Mouse (Mus musculus) CH12.LX (cell line): ENCODE results near the gene Ep400. TPM values are rescaled to one million over a fixed set of nuclear protein-coding genes. Genes with fewer than 3 reads are reported as not detected.
"Not testable (repeated sequence)": the region's sequence is repeated elsewhere in the genome, so short reads cannot be mapped to it uniquely, and the experiment has no call there.

Experiments used
- DNase-seq: peaks from one replicate; pipeline ENCODE4 v3.0.0-alpha.2; 2013; ENCODE audit errors: extremely low read depth
- H3K27ac ChIP-seq: 2 replicates; pipeline ENCODE4 v1.5.1; 2012; ENCODE audit warnings: low read depth, mild to moderate bottlenecking, control low read depth, moderate library complexity; ENCODE audit not compliant: insufficient read depth
- H3K27me3 ChIP-seq: replicated peaks from 2 replicates; pipeline ENCODE3; 2012; ENCODE audit warnings: inconsistent platforms
- H3K36me3 ChIP-seq, 2 experiments: replicated peaks in 1 of 2; 2 replicates each; pipeline versions ENCODE3 to v1.6.1; 2012; ENCODE audit warnings: inconsistent platforms in 1 of 2, low read length in 1 of 2, mild to moderate bottlenecking in 1 of 2, mixed read lengths in 1 of 2, moderate library complexity in 1 of 2; ENCODE audit not compliant: control insufficient read depth in 1 of 2, insufficient read depth in 1 of 2
- H3K4me1 ChIP-seq, 2 experiments: 2 replicates each; pipeline ENCODE4 v1.6.1; 2012; ENCODE audit warnings: inconsistent platforms in 1 of 2, moderate library complexity in 1 of 2; ENCODE audit not compliant: insufficient read depth in 2 of 2, control insufficient read depth in 1 of 2
- H3K4me2 ChIP-seq: 2 replicates; pipeline ENCODE4 v1.6.1; 2012; ENCODE audit warnings: low read depth, mild to moderate bottlenecking, control low read depth; ENCODE audit not compliant: poor library complexity, insufficient read depth, severe bottlenecking
- H3K4me3 ChIP-seq, 3 experiments: fragments of 150-350 bp in 1 of 3; sonication (generic) in 1 of 3; replicated peaks in 1 of 3; 2 replicates each; pipeline versions ENCODE3 to v1.5.1; 2011 to 2012; ENCODE audit warnings: low read depth in 2 of 3, low read length in 2 of 3, mild to moderate bottlenecking in 2 of 3, moderate library complexity in 2 of 3, control low read depth in 1 of 3, improper control_type of control experiment in 1 of 3, inconsistent platforms in 1 of 3, mixed read lengths in 1 of 3; ENCODE audit not compliant: poor library complexity in 1 of 3
- H3K79me2 ChIP-seq: replicated peaks from 2 replicates; pipeline ENCODE4 v1.6.1; 2012; ENCODE audit warnings: mild to moderate bottlenecking, moderate library complexity; ENCODE audit not compliant: control insufficient read depth, poor library complexity, insufficient read depth, severe bottlenecking; ENCODE audit errors: extremely low read depth
- H3K9ac ChIP-seq: 2 replicates; pipeline ENCODE4 v1.6.1; 2012; ENCODE audit warnings: low read depth, mild to moderate bottlenecking, control low read depth, moderate library complexity; ENCODE audit not compliant: insufficient read depth
- H3K9me3 ChIP-seq: replicated peaks from 2 replicates; pipeline ENCODE3; 2012; ENCODE audit warnings: low read length, inconsistent platforms, mixed read lengths
- CHD1 ChIP-seq: IDR thresholded peaks from 2 replicates; pipeline ENCODE4 v1.6.1; 2012; ENCODE audit warnings: low read depth, low read length, improper control_type of control experiment, inconsistent platforms
- ELF1 ChIP-seq: IDR thresholded peaks from 2 replicates; pipeline ENCODE4 v1.6.1; 2014; ENCODE audit warnings: low read depth, mild to moderate bottlenecking, inconsistent platforms, low read length, improper control_type of control experiment
- ETS1 ChIP-seq: conservative IDR thresholded peaks from 2 replicates; pipeline ENCODE4 v1.6.1; 2012; ENCODE audit warnings: low read depth, mild to moderate bottlenecking, inconsistent platforms, low read length, improper control_type of control experiment, moderate library complexity
- GABPA ChIP-seq: IDR thresholded peaks from 2 replicates; pipeline ENCODE4 v1.6.1; 2012; ENCODE audit warnings: low read depth, low read length, improper control_type of control experiment, inconsistent platforms; ENCODE audit not compliant: insufficient replicate concordance
- HCFC1 ChIP-seq: IDR thresholded peaks from 2 replicates; pipeline ENCODE4 v1.6.1; 2012; ENCODE audit warnings: low read depth, mild to moderate bottlenecking, inconsistent platforms, low read length, improper control_type of control experiment
- IRF4 ChIP-seq: IDR thresholded peaks from 2 replicates; pipeline ENCODE4 v1.6.1; 2014; ENCODE audit warnings: low read depth, mild to moderate bottlenecking, inconsistent platforms, low read length, improper control_type of control experiment
- JUND ChIP-seq: conservative IDR thresholded peaks from 2 replicates; pipeline ENCODE4 v1.6.1; 2011; ENCODE audit warnings: low read depth, low read length, improper control_type of control experiment
- KAT2A ChIP-seq: IDR thresholded peaks from 2 replicates; pipeline ENCODE4 v1.6.1; 2012; ENCODE audit warnings: low read length, improper control_type of control experiment, inconsistent platforms; ENCODE audit not compliant: insufficient replicate concordance
- MAFK ChIP-seq: IDR thresholded peaks from 2 replicates; pipeline ENCODE4 v1.6.1; 2011; ENCODE audit warnings: low read length, improper control_type of control experiment; ENCODE audit not compliant: insufficient replicate concordance
- MAX ChIP-seq: IDR thresholded peaks from 2 replicates; pipeline ENCODE4 v1.6.1; 2011; ENCODE audit warnings: low read length, improper control_type of control experiment
- MAZ ChIP-seq: IDR thresholded peaks from 2 replicates; pipeline ENCODE4 v1.6.1; 2012; ENCODE audit warnings: low read depth, mild to moderate bottlenecking, inconsistent platforms, low read length, improper control_type of control experiment, moderate library complexity
- MEF2A ChIP-seq: IDR thresholded peaks from 2 replicates; pipeline ENCODE4 v1.6.1; 2014; ENCODE audit warnings: low read depth, mild to moderate bottlenecking, inconsistent platforms, low read length, improper control_type of control experiment, borderline replicate concordance
- NELFE ChIP-seq: IDR thresholded peaks from 2 replicates; pipeline ENCODE4 v1.6.1; 2011; ENCODE audit warnings: low read depth, low read length, improper control_type of control experiment
- PAX5 ChIP-seq: IDR thresholded peaks from 2 replicates; pipeline ENCODE4 v1.6.1; 2012; ENCODE audit warnings: low read length, inconsistent platforms, mixed read lengths
- POLR2A ChIP-seq: IDR thresholded peaks from 2 replicates; pipeline ENCODE4 v1.6.1; 2011; ENCODE audit warnings: low read depth, mild to moderate bottlenecking, improper control_type of control experiment, low read length
- POLR2AphosphoS2 ChIP-seq: IDR thresholded peaks from 2 replicates; pipeline ENCODE4 v1.6.1; 2011; ENCODE audit warnings: low read depth, low read length, improper control_type of control experiment
- SIN3A ChIP-seq: IDR thresholded peaks from 2 replicates; pipeline ENCODE4 v1.6.1; 2012; ENCODE audit warnings: low read length, improper control_type of control experiment, inconsistent platforms
- TBP ChIP-seq: conservative IDR thresholded peaks from 2 replicates; pipeline ENCODE4 v1.6.1; 2011; ENCODE audit warnings: low read depth, low read length, improper control_type of control experiment
- ZC3H11A ChIP-seq: IDR thresholded peaks from 2 replicates; pipeline ENCODE4 v1.6.1; 2012; ENCODE audit warnings: low read depth, mild to moderate bottlenecking, inconsistent platforms, low read length, improper control_type of control experiment
- ZKSCAN1 ChIP-seq: IDR thresholded peaks from 2 replicates; pipeline ENCODE4 v1.6.1; 2012; ENCODE audit warnings: low read depth, inconsistent platforms, low read length, improper control_type of control experiment, borderline replicate concordance
- ZNF384 ChIP-seq: IDR thresholded peaks from 2 replicates; pipeline ENCODE4 v1.6.1; 2012; ENCODE audit warnings: low read depth, low read length, improper control_type of control experiment, inconsistent platforms
- dilution Hi-C: fragments of 300-500 bp; cut with MboI; formaldehyde crosslinking; loops from 2 replicates; pipeline ENCODE4 v1.14.3; 2020; ENCODE audit warnings: low sequenced_read_pairs; ENCODE audit not compliant: extremely low pct_unique_long_range_greater_than_20kb, extremely low pct_ligation_motif_present
- in situ Hi-C: fragments of 300-500 bp; cut with MboI; formaldehyde crosslinking; loops from 3 replicates; pipeline ENCODE4 v1.14.3; 2019; ENCODE audit warnings: low sequenced_read_pairs, low pct_ligation_motif_present, low pct_unique_long_range_greater_than_20kb, mixed read lengths
- polyA plus RNA-seq: library from polyadenylated mRNA; unstranded; fragments of >175 nt; gene quantifications from 2 replicates; pipeline ENCODE4 v1.2.1, GENCODE M21; 2012; ENCODE audit warnings: low read depth; ENCODE audit not compliant: insufficient read length
- total RNA-seq, 2 experiments: library from RNA; depleted of rRNA; stranded (reverse); fragments of 300-350 nt in 1 of 2; fragments of >200 nt in 1 of 2; gene quantifications; 2 replicates each; pipeline ENCODE4 v1.2.3; 2012 to 2014

The Ep400 gene
- total and polyA plus RNA-seq, 3 experiments = 12.1 to 55.8 (median 28.6) TPM

DNA sequence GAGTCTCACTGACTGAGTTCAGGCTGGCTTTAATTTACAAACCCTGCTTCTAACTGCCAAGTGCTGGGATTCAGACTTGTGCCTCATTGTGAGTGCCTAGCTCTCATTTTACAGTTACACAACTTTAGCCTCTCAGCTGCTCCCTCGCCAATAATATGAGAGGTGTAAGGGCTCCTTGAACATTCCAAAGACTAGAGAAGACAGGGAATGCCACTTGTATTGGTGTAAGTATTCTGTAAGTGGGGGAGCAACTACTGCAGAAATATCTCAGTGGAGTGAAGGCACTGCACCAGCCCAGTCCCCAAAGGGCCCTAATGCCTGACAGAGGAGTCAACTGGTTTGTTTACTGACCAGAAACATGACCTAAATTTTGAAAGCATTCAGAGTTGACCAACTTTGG lies 42.7 kb downstream of the Ep400 start:
- Histone ChIP-seq H3K4me1 (no peaks in the 10 kb centered on the region), H3K4me2 (no peak overlapping the region), H3K9me3 (no peaks in the 10 kb centered on the region), H3K79me2 (no peaks in the 10 kb centered on the region)
- in situ Hi-C loops = no loop called here
- dilution Hi-C loops = no loop called here
- no peak for TF ChIP-seq MAFK
- TF ChIP-seq HCFC1 = no peak
- TF ChIP-seq SIN3A = no peak
- no peak for TF ChIP-seq ETS1
- no peak for TF ChIP-seq CHD1
- TF ChIP-seq POLR2A = no peak
- no peak for TF ChIP-seq IRF4
- no peak for TF ChIP-seq MAX
- no peak for TF ChIP-seq TBP
- no peak for TF ChIP-seq ELF1
- no peak for TF ChIP-seq ZC3H11A
- TF ChIP-seq MEF2A = no peak
- TF ChIP-seq GABPA = no peak
- TF ChIP-seq NELFE = no peak
- no peak for TF ChIP-seq POLR2AphosphoS2
- no peak for TF ChIP-seq ZKSCAN1
- TF ChIP-seq PAX5 = no peak
- TF ChIP-seq, all 38 proteins: peak for 0
- Histone ChIP-seq H3K36me3 (peaks cover 64 to 86% of the 10 kb centered on the region in 2 experiments), H3K27ac (no peak overlapping the region), H3K27me3 (no peaks in the 10 kb centered on the region), H3K9ac (no peak overlapping the region), H3K4me3 (no peak overlapping the region)
- no peak for DNase-seq

DNA sequence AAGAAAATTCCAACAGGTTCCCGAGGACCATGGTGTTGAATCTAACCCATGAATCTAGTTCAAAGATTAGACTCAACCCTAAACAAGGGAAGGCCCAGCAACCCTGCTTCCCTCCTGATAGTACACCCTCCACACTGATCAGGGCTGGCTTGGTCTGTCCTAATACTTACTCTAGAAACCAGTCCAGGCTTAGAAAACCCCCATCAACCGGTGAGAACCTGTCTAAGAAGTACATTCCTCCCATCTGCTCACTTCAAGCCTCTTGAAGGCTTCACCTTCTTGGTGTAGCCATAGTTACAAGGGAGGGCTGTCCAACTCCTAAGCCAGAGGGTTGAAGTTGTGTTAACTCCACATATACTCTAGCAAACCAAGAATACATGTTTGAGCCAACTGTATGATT lies 47.0 kb downstream of the Ep400 start:
- TF ChIP-seq JUND (no peak), TBP (no peak), KAT2A (no peak), POLR2A (no peak), SIN3A (no peak), MAZ (no peak), CHD1 (no peak), ELF1 (no peak), ZNF384 (no peak)
- Histone ChIP-seq H3K4me2 (no peak overlapping the region), H3K79me2 (no peaks in the 10 kb centered on the region), H3K9ac (no peak overlapping the region), H3K27me3 (no peaks in the 10 kb centered on the region), H3K4me1 (no peaks in the 10 kb centered on the region), H3K36me3 (peaks cover 61 to 87% of the 10 kb centered on the region in 2 experiments), H3K27ac (no peak overlapping the region), H3K9me3 (no peaks in the 10 kb centered on the region), H3K4me3 (no peak overlapping the region)
- no peak for DNase-seq
- dilution Hi-C loops = no loop called here
- in situ Hi-C loops = no loop called here

DNA sequence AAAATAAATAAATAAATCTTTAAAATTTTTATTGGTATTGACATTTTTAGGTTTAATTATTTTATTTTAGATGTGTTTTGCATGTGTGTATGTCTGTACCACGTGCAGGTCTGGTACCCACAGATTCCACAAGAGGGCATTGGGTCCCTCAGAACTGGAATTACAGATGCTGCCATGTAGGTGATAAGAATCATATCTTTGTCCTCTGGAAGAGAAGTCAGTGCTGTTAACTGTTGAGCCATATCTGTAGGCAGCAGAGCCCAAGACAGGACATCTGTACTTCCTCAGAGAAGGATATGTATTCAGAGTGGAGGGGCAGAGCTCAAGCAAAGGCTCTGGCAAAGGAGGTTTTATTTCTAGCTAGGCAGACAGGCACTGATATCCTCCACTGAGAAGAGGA lies 49.1 kb downstream of the Ep400 start:
- DNase-seq, H3K9me3 ChIP-seq, dilution Hi-C loops, H3K79me2 ChIP-seq, in situ Hi-C loops, H3K4me1 ChIP-seq, H3K27me3 ChIP-seq, H3K4me2 ChIP-seq, H3K4me3 ChIP-seq, H3K27ac ChIP-seq, H3K9ac ChIP-seq: not testable (repeated sequence)
- peaks cover 55 to 83% of the 10 kb centered on the region in 2 experiments for H3K36me3 ChIP-seq
